Mouse (Mus musculus) brain, embryonic 14.5 days (tissue): ENCODE measurements around the gene Fam214a. TPM values are rescaled to one million over a fixed set of nuclear protein-coding genes. Genes with fewer than 3 reads are reported as not detected.

Experiments used
- DNase-seq: peaks from one replicate; pipeline ENCODE4 v3.0.0-alpha.2; 2011; ENCODE audit warnings: low read depth
- CTCF ChIP-seq: fragments of 200-500 bp; IDR thresholded peaks from 2 replicates; pipeline ENCODE4 v1.5.1; 2012; ENCODE audit warnings: inconsistent platforms, mild to moderate bottlenecking, moderate library complexity, borderline replicate concordance; ENCODE audit not compliant: insufficient read depth, insufficient read length; ENCODE audit errors: extremely low read depth
- POLR2A ChIP-seq: fragments of 200-500 bp; IDR thresholded peaks from 2 replicates; pipeline ENCODE4 v1.6.1; 2012; ENCODE audit warnings: mild to moderate bottlenecking, inconsistent platforms, borderline replicate concordance; ENCODE audit not compliant: poor library complexity, insufficient read depth, insufficient read length, severe bottlenecking; ENCODE audit errors: extremely low read depth
- polyA plus RNA-seq: library from polyadenylated mRNA; depleted of rRNA; stranded (reverse); fragments of >200 nt; gene quantifications from 2 replicates; pipeline ENCODE4 v1.2.3, GENCODE M21; 2012

The Fam214a gene
- polyA plus RNA-seq, 1 experiment = 25.4 TPM

DNA sequence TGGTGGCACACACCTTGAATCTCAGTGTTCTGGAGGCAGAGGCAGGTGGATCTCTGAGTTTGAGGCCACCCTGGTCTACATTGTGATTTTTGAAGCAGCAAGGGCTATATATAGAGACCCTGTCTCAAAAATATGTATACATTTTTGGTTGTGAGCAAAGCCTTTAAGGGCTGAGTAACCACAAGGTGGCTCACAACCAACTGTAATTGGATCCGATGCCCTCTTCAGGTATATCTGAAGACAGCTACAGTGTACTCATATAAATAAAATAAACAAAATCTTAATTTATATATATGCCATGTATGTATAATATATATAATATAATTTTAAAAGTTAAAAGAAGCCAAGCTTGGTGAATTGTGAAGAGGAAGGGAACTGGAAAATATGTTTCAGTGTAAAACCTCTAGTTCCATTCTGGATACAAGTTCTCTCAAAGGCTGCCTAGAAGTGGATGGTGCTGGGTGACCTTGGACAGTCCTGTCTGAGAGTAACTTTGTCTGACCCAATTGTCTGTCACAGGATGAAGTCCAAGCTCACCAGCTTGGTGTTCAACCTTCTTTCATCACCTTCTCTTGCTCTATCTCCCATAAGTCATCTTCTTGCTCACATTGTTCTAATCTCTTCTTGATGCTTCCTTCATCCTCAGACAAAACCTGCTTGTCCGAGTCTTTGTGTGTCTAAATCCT is 89.3 kb downstream of the Fam214a start:
- TF ChIP-seq POLR2A (no peak), CTCF (no peak)
- no peak for DNase-seq

GRCm38 (mm10) chr9:75043191-75043590 is 90.5 kb downstream of the Fam214a start:
- no peak for TF ChIP-seq CTCF
- TF ChIP-seq POLR2A = no peak
- DNase-seq = no peak

- no peak for DNase-seq
- no peak for TF ChIP-seq CTCF
Measured at GRCm38 (mm10) chr9:75047079-75047478, 94.4 kb downstream of the Fam214a start.

DNA sequence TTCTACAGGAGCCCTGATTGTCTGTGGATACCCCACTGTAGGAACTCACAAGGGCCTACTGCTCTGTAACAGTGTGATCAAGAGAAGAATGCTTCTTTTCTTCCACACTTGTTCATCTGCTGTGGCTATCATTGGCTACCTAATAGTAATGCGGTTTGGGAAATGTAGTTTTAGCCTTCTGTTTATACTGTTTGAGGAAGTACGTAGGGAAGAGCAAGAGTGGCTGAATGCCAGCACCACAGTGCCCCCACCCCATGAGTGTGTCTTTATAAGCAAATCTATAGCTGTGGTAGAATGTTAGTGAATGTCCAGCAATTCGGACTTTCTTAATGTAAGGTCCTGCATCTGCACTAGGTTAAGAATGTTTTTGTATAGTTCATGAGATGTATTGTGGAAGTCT is 96.4 kb downstream of the Fam214a start:
- DNase-seq = no peak
- no peak for TF ChIP-seq CTCF
- no peak for TF ChIP-seq POLR2A

- TF ChIP-seq POLR2A (no peak), CTCF (peak; percentile 85; the same call in 1 of the 2 replicates)
- DNase-seq = peak; percentile 90
Measured at GRCm38 (mm10) chr9:75050003-75050402, 97.3 kb downstream of the Fam214a start.

DNA sequence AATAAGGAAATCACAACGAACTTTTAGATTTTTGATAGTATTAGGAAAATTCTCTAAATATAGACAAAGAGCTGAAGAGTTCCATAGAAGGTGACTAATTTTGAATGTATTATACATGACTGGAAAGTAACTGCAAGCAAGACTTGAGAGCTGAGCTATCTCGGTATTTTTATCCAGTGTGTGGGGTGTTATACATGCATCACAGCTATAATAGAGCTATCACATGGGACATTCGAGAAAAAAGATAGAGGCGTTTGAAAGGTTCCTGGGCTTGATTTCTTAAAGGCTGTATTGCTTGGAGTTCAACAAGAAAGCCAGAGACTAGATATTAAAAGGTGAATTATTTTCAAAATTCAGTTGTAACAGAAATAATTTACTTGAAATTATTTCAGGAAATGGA is 99.2 kb downstream of the Fam214a start:
- no peak for TF ChIP-seq CTCF
- TF ChIP-seq POLR2A = no peak
- DNase-seq = no peak

DNA sequence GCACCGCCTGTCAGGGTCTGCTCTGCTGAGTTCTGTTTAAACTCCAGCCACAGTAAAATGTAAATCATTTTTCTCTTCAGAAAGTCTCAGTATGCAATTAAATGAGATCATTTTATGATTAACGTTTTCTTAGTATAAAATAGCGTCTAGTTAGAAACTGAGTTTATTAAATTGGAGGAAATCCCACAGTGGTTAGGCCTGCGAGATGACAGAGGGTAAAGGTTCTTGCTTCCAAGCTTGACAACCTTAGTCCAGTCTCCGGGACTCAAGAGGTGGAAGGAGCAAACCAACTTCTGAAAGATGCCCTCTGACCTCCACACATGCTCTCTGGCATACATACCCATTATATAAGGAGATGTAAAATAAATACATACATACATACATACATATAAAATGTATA is 102.4 kb downstream of the Fam214a start:
- TF ChIP-seq POLR2A = no peak
- no peak for TF ChIP-seq CTCF
- DNase-seq = no peak

DNA sequence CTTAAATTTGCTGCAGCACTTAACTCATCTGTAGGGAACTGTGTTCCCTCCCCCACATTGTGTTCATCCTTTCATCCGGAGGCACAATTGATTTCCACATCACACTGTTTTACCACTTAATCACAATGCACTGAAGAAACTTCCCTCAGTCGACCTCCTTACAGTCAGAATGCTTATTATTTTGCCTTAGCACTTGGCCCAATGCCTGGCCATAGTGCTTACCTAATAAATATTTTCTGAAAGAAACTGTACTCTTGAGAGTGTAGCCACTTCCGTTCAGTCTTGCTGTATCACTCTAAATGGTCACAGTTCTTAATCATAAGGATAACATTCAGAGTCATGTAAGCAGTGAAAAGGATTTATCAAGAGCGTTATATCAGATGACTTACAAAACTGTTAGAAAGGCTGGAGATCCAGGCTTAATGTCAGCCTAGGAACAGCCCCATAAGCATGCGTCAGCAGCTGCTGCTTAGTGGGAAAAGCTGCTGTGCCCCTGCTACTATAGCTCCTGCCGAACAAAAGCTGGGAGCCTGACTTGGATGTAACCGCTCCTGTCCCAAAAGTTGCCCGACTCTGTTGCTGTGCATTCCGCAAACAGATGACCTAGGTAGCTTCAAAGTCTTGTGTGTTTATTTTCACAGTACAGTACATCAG is 112.1 kb downstream of the Fam214a start:
- TF ChIP-seq POLR2A (no peak), CTCF (no peak)
- peak; percentile 11 for DNase-seq

- no peak for DNase-seq
- TF ChIP-seq CTCF (no peak), POLR2A (no peak)
Measured at GRCm38 (mm10) chr9:75070457-75071028, 117.9 kb downstream of the Fam214a start, which contains the start of gene Myo5a. Myo5a (plus strand) TSS chr9:75071015.

DNA sequence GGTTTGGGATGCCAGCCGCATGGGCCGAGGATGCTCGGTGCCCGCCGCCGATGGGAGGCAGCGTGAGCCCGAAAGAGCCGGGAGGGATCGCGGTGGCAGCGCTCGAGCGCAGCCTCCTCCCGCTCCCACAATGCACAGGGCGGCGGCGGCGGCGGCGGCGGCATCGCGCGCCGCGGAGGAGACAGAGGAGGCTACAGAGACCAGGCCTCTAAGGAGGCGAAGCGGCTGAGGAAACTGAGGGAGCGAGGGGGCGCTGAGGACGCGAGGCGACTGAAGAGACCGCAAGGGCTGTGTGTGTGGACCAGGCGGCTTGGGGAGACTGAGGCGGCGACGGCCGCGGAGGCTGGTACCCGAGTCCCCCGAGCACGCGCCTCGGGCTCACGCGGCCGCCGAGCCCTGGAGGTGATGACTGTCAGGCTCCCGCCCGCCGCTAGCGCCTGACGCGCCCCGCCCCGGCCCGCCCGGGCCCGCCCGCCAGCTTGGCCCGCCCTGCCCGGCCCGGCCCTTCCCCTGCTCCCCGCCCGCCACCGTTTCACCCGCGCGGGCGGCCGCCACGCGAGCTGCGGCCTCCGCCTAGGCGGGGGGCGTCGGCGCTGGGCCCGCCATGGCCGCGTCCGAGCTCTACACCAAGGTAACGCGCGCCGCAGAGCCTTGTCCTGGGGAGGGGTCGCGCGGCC is 118.5 kb downstream of the Fam214a start:
- DNase-seq = peak; percentile 95
- TF ChIP-seq CTCF = no peak
- peak; percentile 85 for TF ChIP-seq POLR2A

- DNase-seq = peak; percentile 74
- TF ChIP-seq CTCF (no peak), POLR2A (no peak; the same call in 1 of the 2 replicates)
Measured at GRCm38 (mm10) chr9:75071706-75072192, 119.1 kb downstream of the Fam214a start.
